Mouse (Mus musculus) stomach, embryonic 16.5 days (tissue): ENCODE results near the gene Smpd4. TPM values are rescaled to one million over a fixed set of nuclear protein-coding genes. Genes with fewer than 3 reads are reported as not detected.

Experiments
- ATAC-seq: fragments of 200-750 bp; cut with Nextera tagmentation; 2 replicates; pipeline ENCODE4 v1.8.0; 2017; ENCODE audit warnings: moderate number of reproducible peaks, moderate TSS enrichment; ENCODE audit not compliant: insufficient read depth, low FRiP score
- H3K27ac ChIP-seq: fragments of 300-500 bp; sonication (generic); 2 replicates; pipeline ENCODE4 v1.5.1; 2014; ENCODE audit warnings: low read length
- H3K27me3 ChIP-seq: fragments of 300-500 bp; sonication (generic); 2 replicates; pipeline ENCODE4 v1.6.1; 2014; ENCODE audit warnings: low read length, control low read depth, mixed read lengths; ENCODE audit not compliant: control insufficient read depth, insufficient read depth
- H3K36me3 ChIP-seq: fragments of 300-500 bp; sonication (generic); 2 replicates; pipeline ENCODE4 v1.6.1; 2014; ENCODE audit warnings: low read length; ENCODE audit not compliant: control insufficient read depth, insufficient read depth
- H3K4me1 ChIP-seq: fragments of 300-500 bp; sonication (generic); 2 replicates; pipeline ENCODE4 v1.6.1; 2014; ENCODE audit warnings: low read length, control low read depth, mixed read lengths; ENCODE audit not compliant: control insufficient read depth, insufficient read depth
- H3K4me2 ChIP-seq: fragments of 300-500 bp; sonication (generic); 2 replicates; pipeline ENCODE4 v1.6.1; 2014; ENCODE audit warnings: low read depth, low read length, mixed read lengths
- H3K4me3 ChIP-seq: fragments of 300-500 bp; sonication (generic); replicated peaks from 2 replicates; pipeline ENCODE4 v1.5.1; 2014; ENCODE audit warnings: mild to moderate bottlenecking, low read length
- H3K9ac ChIP-seq: fragments of 300-500 bp; sonication (generic); 2 replicates; pipeline ENCODE4 v1.6.1; 2014; ENCODE audit warnings: low read length
- H3K9me3 ChIP-seq: fragments of 300-500 bp; sonication (generic); replicated peaks from 2 replicates; pipeline ENCODE4 v1.6.1; 2016; ENCODE audit warnings: low read length, control low read depth; ENCODE audit not compliant: control insufficient read depth
- WGBS: fragments of 180-500 bp; shearing (Covaris S2); extraction: QIAGEN DNeasy Blood & Tissue Kit; methylation state at CpG from one replicate; pipeline ENCODE4 v1.1.7; 2014; 5-methylcytosine and 5-hydroxymethylcytosine counted together
- polyA plus RNA-seq: library from polyadenylated mRNA; unstranded; fragments of >200 nt; fragmentation: Nextera tagmentation; extraction: Ambion mirVana; gene quantifications from 2 replicates; pipeline ENCODE4 v1.2.1, GENCODE M21; 2015

Smpd4 gene
- polyA plus RNA-seq, 1 experiment from 2014 or later: 25.3 TPM

DNA sequence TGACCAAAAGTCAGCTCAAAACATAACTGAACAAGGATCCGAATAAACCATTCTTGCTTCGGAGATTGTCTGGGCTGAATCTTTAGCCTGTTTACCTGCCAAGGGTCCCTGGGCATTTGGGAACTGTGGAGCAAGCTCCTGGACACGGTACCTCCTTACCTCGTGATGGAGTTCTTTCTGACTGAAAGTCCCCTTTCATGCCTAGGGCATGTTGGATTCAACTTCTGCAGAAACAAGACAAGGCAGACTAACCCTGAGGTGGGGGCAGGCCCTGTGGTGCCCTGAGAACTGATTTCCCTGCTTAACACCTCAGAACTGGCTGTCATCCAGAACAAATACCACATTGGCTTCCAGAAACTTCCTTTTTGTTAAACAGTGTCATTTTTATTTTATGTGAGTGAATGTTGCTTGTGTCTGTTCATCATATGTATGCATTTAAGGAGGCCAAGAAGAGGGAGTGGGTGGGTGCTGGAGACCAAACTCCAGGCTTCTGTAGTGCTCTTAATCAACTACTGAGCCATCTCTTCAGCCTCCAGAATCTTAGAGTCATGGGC is 24.4 kb downstream of the Smpd4 start:
- no peak for ATAC-seq
- Histone ChIP-seq H3K27ac (no peak overlapping the region), H3K9ac (no peak overlapping the region), H3K36me3 (peaks cover 28% of the 10 kb centered on the region), H3K9me3 (no peaks in the 10 kb centered on the region), H3K4me2 (no peak overlapping the region), H3K4me3 (no peak overlapping the region), H3K4me1 (peaks cover 7% of the 10 kb centered on the region), H3K27me3 (no peaks in the 10 kb centered on the region)
- 92% methylated on average over 4 of the region's 4 CpGs for WGBS

DNA sequence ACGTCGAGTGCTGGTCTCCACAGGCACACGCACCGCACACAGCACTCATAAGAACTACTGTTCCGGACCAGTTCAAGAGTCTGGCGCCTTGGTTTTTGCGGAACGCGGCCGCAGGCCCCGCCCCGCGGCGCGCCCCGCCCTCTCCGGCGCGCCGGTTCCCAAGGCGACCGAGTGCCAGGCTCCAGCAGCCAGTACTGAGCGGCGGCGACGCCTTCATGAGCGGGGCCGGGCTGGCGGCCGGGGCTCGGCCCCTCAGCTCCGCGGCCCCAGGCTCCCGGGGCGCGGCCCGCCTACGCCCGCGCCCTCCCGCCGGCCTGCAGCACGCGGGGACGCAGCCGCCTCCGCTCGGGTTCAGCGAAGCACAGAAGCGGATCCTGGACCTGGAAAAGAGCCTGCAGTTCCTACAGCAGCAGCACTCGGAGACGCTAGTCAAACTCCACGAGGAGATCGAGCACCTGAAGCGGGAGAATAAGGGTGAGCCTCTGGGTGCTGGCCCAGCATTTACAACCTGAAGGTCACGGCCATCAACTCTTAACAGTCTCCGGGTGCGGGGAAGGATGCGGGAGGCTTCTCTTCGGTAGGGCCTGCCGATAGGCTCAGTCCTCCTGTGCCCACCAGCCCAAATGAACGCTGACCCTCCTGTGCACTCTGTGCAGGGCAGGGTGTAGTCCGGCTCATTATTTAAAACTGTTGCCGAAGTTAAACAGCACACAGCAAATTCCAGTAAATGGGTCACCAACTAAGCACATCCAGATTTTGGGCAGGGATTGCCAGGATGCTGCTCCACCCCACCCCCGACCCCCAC is 27.4 kb downstream of the Smpd4 start, which contains the start of gene Ccdc74a:
Gene Ccdc74a, plus strand, starts transcription at position 161 of the 805 bp plus-strand sequence.
- peak; percentile 97 for ATAC-seq
- H3K9ac ChIP-seq: peak within 1 kb of the TSS; percentile 75
- H3K4me1 ChIP-seq: peaks cover 7% of the 10 kb centered on the region
- H3K4me3 ChIP-seq: peak within 1 kb of the TSS; percentile 57
- no peaks in the 10 kb centered on the region for H3K9me3 ChIP-seq
- peak within 1 kb of the TSS; percentile 29; the same call in 1 of the 2 replicates for H3K27ac ChIP-seq
- peaks cover 15% of the 10 kb centered on the region for H3K36me3 ChIP-seq
- 2% methylated on average over 65 of the region's 65 CpGs for WGBS
- H3K4me2 ChIP-seq: peak within 1 kb of the TSS; percentile 94
- no peaks in the 10 kb centered on the region for H3K27me3 ChIP-seq

DNA sequence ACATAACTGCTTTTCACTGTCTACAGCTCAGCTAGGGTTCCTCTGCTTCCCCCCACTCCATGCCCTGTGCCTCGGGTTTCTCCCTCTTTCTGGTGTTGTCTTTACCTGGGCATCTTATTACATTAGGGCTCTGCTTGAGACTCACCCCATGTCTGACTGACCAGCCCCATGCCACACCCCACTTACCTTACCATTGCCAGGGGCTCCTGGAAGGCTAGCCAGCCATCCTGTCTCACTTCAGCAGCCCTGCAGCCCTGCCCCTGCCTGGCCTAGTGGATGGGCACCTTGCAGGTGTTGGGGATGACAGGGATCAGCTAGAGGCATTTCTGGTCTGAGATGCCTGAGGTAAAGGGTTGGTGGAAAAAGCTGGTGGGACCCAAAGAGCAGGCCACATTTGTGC is 28.0 kb downstream of the Smpd4 start:
- H3K4me1 ChIP-seq: peaks cover 7% of the 10 kb centered on the region
- H3K4me2 ChIP-seq: peak overlapping the region; percentile 94
- WGBS: 30% methylated on average over 1 of the region's 1 CpGs
- ATAC-seq: no peak
- H3K36me3 ChIP-seq: peaks cover 17% of the 10 kb centered on the region
- no peaks in the 10 kb centered on the region for H3K27me3 ChIP-seq
- peak overlapping the region; percentile 57 for H3K4me3 ChIP-seq
- H3K9ac ChIP-seq: peak overlapping the region; percentile 75; the same call in 1 of the 2 replicates
- H3K9me3 ChIP-seq: no peaks in the 10 kb centered on the region
- H3K27ac ChIP-seq: no peak overlapping the region

DNA sequence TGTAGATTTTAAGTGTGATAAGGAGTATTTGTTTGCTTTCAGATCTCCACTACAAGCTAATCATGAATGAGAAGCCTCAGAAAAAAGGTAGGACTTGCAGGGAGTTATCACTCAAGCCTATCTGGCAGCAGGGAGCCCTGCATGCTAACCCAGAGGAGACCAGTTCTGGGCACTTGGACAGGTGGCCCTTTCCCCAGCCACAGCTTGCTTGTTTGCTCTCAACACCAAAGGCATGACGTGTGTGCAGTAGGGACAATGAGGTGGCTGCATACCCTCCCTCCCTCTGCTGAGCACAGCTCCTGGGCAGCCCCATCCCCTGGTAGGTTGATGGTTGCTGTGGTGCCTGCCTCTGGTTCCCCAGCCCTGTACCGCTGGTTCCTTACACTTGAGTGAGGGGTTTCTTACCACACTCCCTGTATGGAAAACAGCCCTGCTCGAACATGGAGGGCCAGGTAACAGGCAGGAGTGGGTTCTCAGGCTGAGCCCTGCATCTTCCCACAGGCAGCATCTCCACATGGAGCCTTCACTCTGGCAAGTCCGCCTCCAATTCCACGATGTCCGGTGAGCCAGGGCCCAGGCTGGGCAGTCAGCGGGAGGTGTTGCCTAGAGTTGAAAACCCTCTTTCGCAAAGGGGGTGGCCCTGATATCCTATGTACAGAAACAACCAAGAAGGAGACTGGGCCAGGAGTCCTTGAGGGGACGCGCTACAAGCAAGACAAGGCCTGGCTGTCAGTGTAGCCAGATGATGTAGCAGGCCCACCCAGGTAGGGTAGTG is 28.6 kb downstream of the Smpd4 start:
- no peaks in the 10 kb centered on the region for H3K27me3 ChIP-seq
- H3K9me3 ChIP-seq: no peaks in the 10 kb centered on the region
- peaks cover 17% of the 10 kb centered on the region for H3K36me3 ChIP-seq
- H3K4me1 ChIP-seq: peaks cover 7% of the 10 kb centered on the region
- 83% methylated on average over 10 of the region's 10 CpGs for WGBS
- no peak overlapping the region for H3K4me3 ChIP-seq
- H3K27ac ChIP-seq: no peak overlapping the region
- ATAC-seq: no peak
- no peak overlapping the region for H3K4me2 ChIP-seq
- H3K9ac ChIP-seq: no peak overlapping the region

DNA sequence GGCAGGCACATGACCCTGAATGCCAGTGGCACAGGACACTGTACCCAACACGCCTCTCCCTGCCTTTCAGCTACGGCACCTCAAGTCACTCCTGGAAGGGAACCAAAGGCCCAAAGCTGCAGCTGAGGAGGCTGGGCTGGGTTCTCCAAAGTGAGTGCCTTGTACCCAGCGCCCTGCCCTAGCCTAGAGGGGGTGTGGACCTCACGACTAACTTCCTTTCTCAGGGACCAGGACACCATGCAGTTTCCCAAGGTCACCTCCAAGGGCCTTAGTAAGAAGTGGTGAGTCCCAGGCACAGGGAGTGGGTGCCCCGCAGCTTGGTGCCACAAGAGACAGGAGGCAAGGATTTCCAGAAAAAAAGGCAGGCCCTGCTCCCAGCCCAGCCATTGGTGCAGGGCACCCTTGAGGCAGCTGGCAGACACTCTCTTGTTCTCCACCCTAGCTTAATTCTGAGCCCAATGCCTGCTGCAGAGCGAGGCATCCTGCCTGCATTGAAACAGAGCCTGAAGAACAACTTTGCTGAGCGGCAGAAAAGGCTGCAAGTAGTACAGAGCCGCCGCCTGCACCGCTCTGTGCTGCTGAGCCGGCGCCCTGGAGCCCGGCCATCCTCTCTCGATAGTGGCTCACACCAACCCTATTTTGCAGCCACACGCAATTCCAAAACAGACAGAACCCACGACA is 30.9 kb downstream of the Smpd4 start:
- no peaks in the 10 kb centered on the region for H3K27me3 ChIP-seq
- no peak overlapping the region for H3K27ac ChIP-seq
- ATAC-seq: no peak
- no peak overlapping the region for H3K4me3 ChIP-seq
- H3K9ac ChIP-seq: no peak overlapping the region
- H3K4me1 ChIP-seq: peaks cover 7% of the 10 kb centered on the region
- no peak overlapping the region for H3K4me2 ChIP-seq
- 84% methylated on average over 16 of the region's 16 CpGs for WGBS
- no peaks in the 10 kb centered on the region for H3K9me3 ChIP-seq
- H3K36me3 ChIP-seq: peaks cover 35% of the 10 kb centered on the region

DNA sequence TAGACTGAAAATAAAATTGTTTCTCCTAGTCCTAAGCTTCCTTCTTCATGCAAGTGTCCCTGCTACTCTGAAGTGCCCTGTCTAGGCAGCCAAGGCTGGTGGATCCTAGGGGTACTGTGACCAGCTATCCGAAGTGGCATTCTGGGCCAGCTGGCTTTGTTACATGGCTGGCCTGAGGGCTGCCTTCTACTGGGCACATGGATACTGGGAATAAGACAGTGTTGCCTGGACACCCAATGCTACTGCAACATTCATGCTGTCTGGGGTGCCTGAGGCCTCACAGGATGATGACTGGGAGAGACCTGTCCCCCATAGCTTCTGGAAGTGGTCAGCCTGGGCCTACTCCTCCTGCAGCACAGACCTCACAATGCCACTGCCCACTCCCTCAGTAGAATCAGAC is 31.6 kb downstream of the Smpd4 start:
- ATAC-seq: no peak
- Histone ChIP-seq H3K4me1 (peaks cover 7% of the 10 kb centered on the region), H3K4me3 (no peak overlapping the region), H3K27ac (no peak overlapping the region), H3K9ac (no peak overlapping the region), H3K9me3 (no peaks in the 10 kb centered on the region), H3K4me2 (no peak overlapping the region), H3K36me3 (peaks cover 35% of the 10 kb centered on the region), H3K27me3 (no peaks in the 10 kb centered on the region)
- WGBS: 97% methylated on average over 1 of the region's 1 CpGs

DNA sequence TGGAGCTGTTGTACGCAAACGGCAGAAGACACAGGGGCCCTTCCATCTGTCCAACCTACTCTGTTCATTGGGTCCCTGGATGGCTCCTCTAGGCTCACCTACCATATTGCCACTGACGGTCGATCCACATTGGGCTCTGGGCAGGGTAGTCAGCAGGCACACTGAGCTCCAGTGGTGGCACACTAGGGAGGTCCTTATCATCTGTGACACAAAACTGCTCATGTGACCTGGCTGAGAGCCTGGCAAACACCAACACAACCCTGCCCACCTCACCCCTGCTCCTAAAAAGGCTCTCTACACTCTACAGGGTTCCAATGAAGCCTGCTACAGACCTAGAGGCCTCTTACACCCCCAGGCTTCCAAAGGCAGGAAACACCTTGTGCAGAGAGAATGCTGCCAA is 33.5 kb downstream of the Smpd4 start:
- no peak overlapping the region for H3K4me2 ChIP-seq
- H3K4me1 ChIP-seq: no peaks in the 10 kb centered on the region
- WGBS: 89% methylated on average over 4 of the region's 4 CpGs
- H3K4me3 ChIP-seq: no peak overlapping the region
- H3K27ac ChIP-seq: no peak overlapping the region
- H3K9me3 ChIP-seq: no peaks in the 10 kb centered on the region
- no peak overlapping the region for H3K9ac ChIP-seq
- H3K36me3 ChIP-seq: peaks cover 35% of the 10 kb centered on the region
- ATAC-seq: no peak
- H3K27me3 ChIP-seq: no peaks in the 10 kb centered on the region

DNA sequence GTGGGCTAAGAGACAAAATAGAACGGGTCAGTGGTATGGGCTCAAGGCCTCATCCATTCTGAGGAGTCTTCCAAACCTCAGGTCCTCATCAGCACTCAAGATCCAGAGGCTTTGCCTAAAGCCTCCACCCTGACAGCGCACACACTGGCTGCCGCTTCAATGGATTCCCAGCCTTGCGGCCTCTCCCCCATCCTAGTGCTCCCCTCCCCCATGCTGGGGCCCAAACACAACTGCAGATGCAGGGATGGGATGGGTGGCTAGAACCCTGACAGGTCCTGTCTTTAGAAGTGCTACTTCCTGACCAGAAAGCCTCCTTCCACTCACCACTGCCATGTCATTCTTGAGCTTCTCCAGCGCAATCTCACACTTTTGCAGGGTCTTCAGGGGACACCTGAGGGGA is 34.4 kb downstream of the Smpd4 start:
- H3K4me1 ChIP-seq: no peaks in the 10 kb centered on the region
- no peak overlapping the region for H3K27ac ChIP-seq
- H3K36me3 ChIP-seq: peaks cover 35% of the 10 kb centered on the region
- no peaks in the 10 kb centered on the region for H3K9me3 ChIP-seq
- no peak overlapping the region for H3K9ac ChIP-seq
- 84% methylated on average over 5 of the region's 5 CpGs for WGBS
- no peak overlapping the region for H3K4me3 ChIP-seq
- H3K27me3 ChIP-seq: no peaks in the 10 kb centered on the region
- H3K4me2 ChIP-seq: no peak overlapping the region
- no peak for ATAC-seq
